ENCODE assay signal across 15 mouse cellular contexts in the genomic region with DNA sequence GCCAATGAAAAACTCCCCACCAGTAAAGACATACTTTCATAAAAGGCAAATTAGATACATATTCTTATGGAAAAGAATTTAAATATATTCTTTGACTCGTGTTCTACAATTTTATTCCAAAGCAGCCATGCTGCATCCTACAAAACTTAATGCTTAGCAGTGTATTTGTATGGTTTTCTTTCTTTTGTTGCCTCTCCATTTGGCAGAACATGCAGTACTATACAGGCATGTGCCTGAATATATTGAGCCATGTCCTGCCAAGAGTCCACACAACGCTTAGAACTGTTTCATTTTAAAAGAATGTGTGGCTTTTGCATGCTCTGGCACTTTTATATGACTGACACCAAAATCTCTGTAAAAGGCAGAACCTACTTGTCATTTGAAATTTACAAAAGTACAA.
"Had no signal": no experiment of that assay in that cellular context is flagged by ENCODE, and none has a peak within 500 bp of the region (broad histone marks: within the 10 kb centered on the region; RNA-seq: fewer than 3 reads in every experiment).

No protein-coding gene starts in this region.

- H3K4me3 ChIP-seq: neural tube, embryonic 15.5 days; stomach, embryonic 15.5 days had no signal

- H3K4me2 ChIP-seq: neural tube, embryonic 15.5 days; stomach, embryonic 15.5 days had no signal

- H3K9ac ChIP-seq: neural tube, embryonic 15.5 days; stomach, embryonic 15.5 days had no signal

- H3K27me3 ChIP-seq: neural tube, embryonic 15.5 days; stomach, embryonic 15.5 days had no signal

- H3K36me3 ChIP-seq: neural tube, embryonic 15.5 days; stomach, embryonic 15.5 days had no signal

- H3K9me3 ChIP-seq: neural tube, embryonic 15.5 days; stomach, embryonic 15.5 days had no signal

- H3K27ac ChIP-seq: neural tube, embryonic 15.5 days; stomach, embryonic 15.5 days; stomach, postnatal 0 days had no signal

- DNase-seq: retina, postnatal 1 day; right cerebral cortex, adult 18-20 months; right cerebral cortex, postnatal 14 days; right cerebral cortex, postnatal 25 days; right cerebral cortex, postnatal 4 days; spleen, adult 18-20 months; thymus, adult 18-20 months; thymus, adult 2 months; thymus, postnatal 14 days; thymus, postnatal 25 days; thymus, postnatal 36 days; thymus, postnatal 4 days had no signal

- H3K4me1 ChIP-seq: neural tube, embryonic 15.5 days; stomach, embryonic 15.5 days had no signal
